8 mouse cellular contexts compared by ENCODE assay signal in genomic region chr10:7954989-7955633, GRCm38 (mm10). TPM values are rescaled to one million over a fixed set of nuclear protein-coding genes. Genes with fewer than 3 reads are reported as not detected.
DNase-seq lines count a peak whose midpoint lies in the region; ATAC-seq and TF ChIP-seq lines count a peak whose summit lies in the region.

No protein-coding gene starts in this region.

- no peak for TF ChIP-seq POLR2A in testis, adult 2 months (IDR thresholded peaks at IDR 0.05; ENCODE audit: control insufficient read depth, low read depth, low read length)

- peak; percentile 32 to 35 for DNase-seq in CD8-positive naive resting alpha-beta T cell, adult 2 months (ENCODE audit: low read depth in 2 of 2, low spot score in 2 of 2)
- peak; percentile 42 for DNase-seq in brain, adult 2 months (ENCODE audit: low read depth, low spot score)
- peak; percentile 60 for DNase-seq in kidney, postnatal 0 days (ENCODE audit: low spot score)
- DNase-seq in liver, postnatal 0 days: peak; percentile 68

- no peak for TF ChIP-seq EP300 in liver, postnatal 0 days (IDR thresholded peaks at IDR 0.05; ENCODE audit: low read depth)

- peaks cover 5 to 33% of the 10 kb centered on the region in 2 experiments for H3K4me1 ChIP-seq in heart, embryonic 14.5 days (ENCODE audit: control insufficient read depth in 2 of 2, insufficient read depth in 2 of 2, low read length in 2 of 2)
- H3K4me1 ChIP-seq in kidney, postnatal 0 days (replicated peaks; ENCODE audit: insufficient read depth, low read length): peaks cover 8% of the 10 kb centered on the region; the same call in 1 of the 2 replicates
- H3K4me1 ChIP-seq in liver, postnatal 0 days (ENCODE audit: insufficient read depth): peaks cover 12% of the 10 kb centered on the region
- H3K4me1 ChIP-seq in neural tube, embryonic 12.5 days: peaks cover 15% of the 10 kb centered on the region
- H3K4me1 ChIP-seq in testis, adult 2 months (ENCODE audit: control insufficient read depth, insufficient read depth, low read length): no peaks in the 10 kb centered on the region; the same call in none of the 2 replicates

- no peaks in the 10 kb centered on the region for H3K9me3 ChIP-seq in heart, embryonic 14.5 days (ENCODE audit: control insufficient read depth, low read length)
- no peaks in the 10 kb centered on the region for H3K9me3 ChIP-seq in kidney, postnatal 0 days (replicated peaks; ENCODE audit: low read length)
- no peaks in the 10 kb centered on the region for H3K9me3 ChIP-seq in liver, postnatal 0 days (ENCODE audit: low read length)
- no peaks in the 10 kb centered on the region for H3K9me3 ChIP-seq in neural tube, embryonic 12.5 days

- H3K4me2 ChIP-seq in heart, embryonic 14.5 days (ENCODE audit: low read length): peak overlapping the region; percentile 70
- peak overlapping the region; percentile 68 for H3K4me2 ChIP-seq in kidney, postnatal 0 days (ENCODE audit: low read length)
- peak overlapping the region; percentile 75 for H3K4me2 ChIP-seq in liver, postnatal 0 days (ENCODE audit: low read depth, low read length)
- peak overlapping the region; percentile 84 for H3K4me2 ChIP-seq in neural tube, embryonic 12.5 days (replicated peaks)

- 0% methylated on average over 21 of the region's 31 CpGs for WGBS in heart, embryonic 14.5 days
- 3% methylated on average over 30 of the region's 31 CpGs for WGBS in kidney, postnatal 0 days
- 2% methylated on average over 31 of the region's 31 CpGs for WGBS in liver, postnatal 0 days (ENCODE audit: insufficient replicate concordance)
- under 1% methylated on average over 31 of the region's 31 CpGs for WGBS in neural tube, embryonic 12.5 days

- H3K36me3 ChIP-seq in heart, embryonic 14.5 days (ENCODE audit: control insufficient read depth, insufficient read depth, low read length): no peaks in the 10 kb centered on the region
- H3K36me3 ChIP-seq in kidney, postnatal 0 days (ENCODE audit: insufficient read depth, low read length): no peaks in the 10 kb centered on the region
- 0 out of 2 replicates have a peak, but pooled peaks cover 5% of the 10 kb centered on the region for H3K36me3 ChIP-seq in liver, postnatal 0 days (replicated peaks; ENCODE audit: insufficient read depth, low read length)
- H3K36me3 ChIP-seq in neural tube, embryonic 12.5 days: no peaks in the 10 kb centered on the region
- H3K36me3 ChIP-seq in testis, adult 2 months (ENCODE audit: control insufficient read depth, insufficient read depth, low read length): no peaks in the 10 kb centered on the region

- H3K27me3 ChIP-seq in heart, embryonic 14.5 days (ENCODE audit: control insufficient read depth, insufficient read depth, low read length): no peaks in the 10 kb centered on the region
- no peaks in the 10 kb centered on the region for H3K27me3 ChIP-seq in kidney, postnatal 0 days (ENCODE audit: insufficient read depth, low read length)
- H3K27me3 ChIP-seq in liver, postnatal 0 days (ENCODE audit: insufficient read depth, low read length): no peaks in the 10 kb centered on the region
- no peaks in the 10 kb centered on the region for H3K27me3 ChIP-seq in neural tube, embryonic 12.5 days (replicated peaks)
- H3K27me3 ChIP-seq in testis, adult 2 months (ENCODE audit: control insufficient read depth, insufficient read depth, low read length): no peaks in the 10 kb centered on the region

- H3K4me3 ChIP-seq in heart, embryonic 14.5 days (ENCODE audit: control insufficient read depth in 1 of 2, insufficient read depth in 1 of 2, low read depth in 1 of 2, low read length in 2 of 2): peak overlapping the region; percentile 80 to 90
- H3K4me3 ChIP-seq in kidney, postnatal 0 days (replicated peaks; ENCODE audit: low read depth, low read length): peak overlapping the region; percentile 98
- H3K4me3 ChIP-seq in liver, postnatal 0 days (ENCODE audit: low read depth, low read length): peak overlapping the region; percentile 96
- H3K4me3 ChIP-seq in neural tube, embryonic 12.5 days: peak overlapping the region; percentile 90
- H3K4me3 ChIP-seq in testis, adult 2 months (ENCODE audit: control insufficient read depth, low read depth, low read length): peak overlapping the region; percentile 92

- H3K9ac ChIP-seq in heart, embryonic 14.5 days (ENCODE audit: low read length): peak overlapping the region; percentile 92
- H3K9ac ChIP-seq in kidney, postnatal 0 days (ENCODE audit: low read depth, low read length): peak overlapping the region; percentile 99
- H3K9ac ChIP-seq in liver, postnatal 0 days (replicated peaks): peak overlapping the region; percentile 99
- peak overlapping the region; percentile 96 for H3K9ac ChIP-seq in neural tube, embryonic 12.5 days

- TF ChIP-seq CTCF in kidney, postnatal 0 days (IDR thresholded peaks at IDR 0.05; ENCODE audit: low read depth): no peak
- no peak for TF ChIP-seq CTCF in liver, postnatal 0 days (IDR thresholded peaks at IDR 0.05; ENCODE audit: low read depth)
- TF ChIP-seq CTCF in testis, adult 2 months (IDR thresholded peaks at IDR 0.05; ENCODE audit: control insufficient read depth, insufficient read depth, insufficient replicate concordance, low read depth, low read length): no peak

- peak; percentile 20 for ATAC-seq in erythroblast, adult 5-6 weeks (replicated peaks; ENCODE audit: low FRiP score, poor library complexity, severe bottlenecking)
- ATAC-seq in heart, embryonic 14.5 days (ENCODE audit: insufficient number of reproducible peaks, insufficient read depth, low FRiP score, low read depth): peak; percentile 17; the same call in 1 of the 2 replicates
- ATAC-seq in kidney, postnatal 0 days (replicated peaks; ENCODE audit: low FRiP score, low read depth): peak; percentile 9; the same call in 1 of the 2 replicates
- ATAC-seq in liver, postnatal 0 days: peak; percentile 22
- ATAC-seq in neural tube, embryonic 12.5 days (ENCODE audit: low FRiP score, low read depth): peak; percentile 0; the same call in 1 of the 2 replicates

- H3K27ac ChIP-seq in heart, embryonic 14.5 days (replicated peaks in 1 of 2; ENCODE audit: control insufficient read depth in 1 of 2, insufficient read depth in 1 of 2, low read depth in 2 of 2, low read length in 2 of 2): peak overlapping the region; percentile 86 to 98
- peak overlapping the region; percentile 99 for H3K27ac ChIP-seq in kidney, postnatal 0 days
- peak overlapping the region; percentile 99 for H3K27ac ChIP-seq in liver, postnatal 0 days (ENCODE audit: low read depth)
- H3K27ac ChIP-seq in neural tube, embryonic 12.5 days: peak overlapping the region; percentile 98
- peak overlapping the region; percentile 25 for H3K27ac ChIP-seq in testis, adult 2 months (ENCODE audit: control insufficient read depth, insufficient read depth, low read depth, low read length)

RNA-seq across cellular contexts. Expression of gene Tab2, which starts 0.9 kb away (rescaled TPM):
- total RNA-seq in erythroblast, adult 5-6 weeks (2015; ENCODE audit: low replicate concordance): 106 and 110 TPM in 2 replicates
- total RNA-seq in erythroblast, adult 5-6 weeks (2017; ENCODE audit: low replicate concordance): 63.7 and 88.3 TPM in 2 replicates
- polyA plus RNA-seq in heart, embryonic 14.5 days (2014; fragmentation: Nextera tagmentation; extraction: Ambion mirVana): 23.7 and 27.0 TPM in 2 replicates
- 20.4 and 20.9 TPM in 2 replicates for polyA plus RNA-seq in kidney, postnatal 0 days (2015; fragmentation: Nextera tagmentation; extraction: Ambion mirVana)
- polyA plus RNA-seq in liver, postnatal 0 days (2015; fragmentation: Nextera tagmentation; extraction: Ambion mirVana): 11.8 and 12.9 TPM in 2 replicates
- polyA plus RNA-seq in neural tube, embryonic 12.5 days (2016; fragmentation: Nextera tagmentation; extraction: Ambion mirVana): 18.3 and 19.4 TPM in 2 replicates
- 13.5 and 20.7 TPM in 2 replicates for polyA plus RNA-seq in testis, adult 2 months (2012; rRNA removed)

Comparison
In these comparisons a context has a peak if more than half of its experiments do, and no peak if none do; other contexts are left out.
1. Peak in every context shown above with its lines: DNase-seq, ATAC-seq, H3K4me3 ChIP-seq and H3K27ac ChIP-seq.
2. H3K27ac ChIP-seq: peak in every context shown above with its lines; median percentile 99 in kidney, postnatal 0 days; 99 in liver, postnatal 0 days; 98 in neural tube, embryonic 12.5 days; 92 in heart, embryonic 14.5 days; 25 in testis, adult 2 months.